ENCODE assay signal across 8 mouse cellular contexts in the genomic region with DNA sequence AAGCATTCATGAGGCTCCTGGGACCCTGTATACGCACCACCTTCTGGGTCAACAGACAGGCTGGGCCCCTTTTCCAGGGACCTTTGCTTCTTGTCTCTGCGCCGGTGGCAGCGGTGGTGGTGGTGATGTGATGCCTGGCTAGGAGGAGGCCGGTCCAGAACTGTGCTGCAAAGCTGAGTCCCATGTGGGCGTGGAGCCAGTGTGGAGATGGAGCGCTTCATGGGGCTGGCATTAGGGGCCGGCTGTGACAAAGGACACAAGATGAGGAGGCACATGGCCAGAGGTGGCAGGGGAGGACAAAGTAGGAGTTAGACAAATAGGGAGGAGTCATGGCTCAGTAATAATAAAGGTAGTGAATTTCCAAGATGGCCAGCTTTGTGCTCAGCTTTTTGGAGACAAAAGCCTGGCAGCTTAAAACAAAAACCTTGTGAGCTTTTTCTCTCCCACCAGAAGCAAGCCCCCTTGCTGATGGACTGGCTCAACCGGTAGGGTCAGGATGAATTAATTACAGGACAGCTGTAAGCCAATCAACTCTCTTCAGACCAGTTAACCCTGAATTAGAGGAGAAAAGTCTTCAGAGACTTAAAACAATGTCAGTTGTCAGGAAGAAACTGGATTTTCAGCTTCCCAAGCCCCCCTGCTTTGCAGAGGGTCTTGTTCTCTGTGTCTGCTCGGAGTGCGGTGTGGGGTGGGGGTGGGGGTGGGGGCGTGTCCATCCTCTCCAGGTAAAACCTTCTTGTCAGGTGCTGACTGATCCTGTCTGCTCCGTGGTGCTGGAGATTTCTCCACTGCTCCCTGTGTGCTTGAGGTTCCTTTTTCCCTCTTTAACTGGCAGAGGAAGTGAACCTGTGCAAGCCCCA.
DNase-seq lines count a peak whose midpoint lies in the region; ATAC-seq and TF ChIP-seq lines count a peak whose summit lies in the region.

No protein-coding gene starts in this region.

- no peak for ATAC-seq in cerebellum, adult (ENCODE audit: insufficient number of reproducible peaks, low FRiP score, low TSS enrichment)
- ATAC-seq in neural tube, embryonic 11.5 days (ENCODE audit: insufficient read depth, low FRiP score, low TSS enrichment): peak; percentile 41; the same call in 1 of the 2 replicates
- ATAC-seq in hindbrain, postnatal 0 days: peak; percentile 46

- H3K4me3 ChIP-seq in neural tube, embryonic 11.5 days (ENCODE audit: low read depth, low read length): no peak overlapping the region
- no peak overlapping the region for H3K4me3 ChIP-seq in hindbrain, postnatal 0 days (ENCODE audit: low read length)

- 35% methylated on average over 13 of the region's 13 CpGs for WGBS in neural tube, embryonic 11.5 days
- WGBS in hindbrain, postnatal 0 days: 25% methylated on average over 13 of the region's 13 CpGs

- H3K36me3 ChIP-seq in neural tube, embryonic 11.5 days (ENCODE audit: control insufficient read depth, insufficient read depth, low read length): no peaks in the 10 kb centered on the region
- peaks cover 17% of the 10 kb centered on the region for H3K36me3 ChIP-seq in hindbrain, postnatal 0 days (ENCODE audit: insufficient read depth, low read length)

- H3K4me1 ChIP-seq in neural tube, embryonic 11.5 days (ENCODE audit: control insufficient read depth, insufficient read depth, low read length): no peaks in the 10 kb centered on the region
- H3K4me1 ChIP-seq in hindbrain, postnatal 0 days (ENCODE audit: insufficient read depth, low read length): no peaks in the 10 kb centered on the region

- H3K9me3 ChIP-seq in neural tube, embryonic 11.5 days (ENCODE audit: control insufficient read depth, low read length): no peaks in the 10 kb centered on the region
- H3K9me3 ChIP-seq in hindbrain, postnatal 0 days (ENCODE audit: low read length): no peaks in the 10 kb centered on the region

- no peak for TF ChIP-seq CTCF in hindbrain, postnatal 0 days (IDR thresholded peaks at IDR 0.05; ENCODE audit: low read depth)

- no peak overlapping the region for H3K27ac ChIP-seq in neural tube, embryonic 11.5 days (ENCODE audit: low read depth, low read length)
- H3K27ac ChIP-seq in hindbrain, postnatal 0 days: peak overlapping the region; percentile 45; the same call in 1 of the 2 replicates

- H3K9ac ChIP-seq in neural tube, embryonic 11.5 days (ENCODE audit: low read length): no peak overlapping the region
- no peak overlapping the region for H3K9ac ChIP-seq in hindbrain, postnatal 0 days (replicated peaks; ENCODE audit: low read length)

- no peak overlapping the region for H3K4me2 ChIP-seq in neural tube, embryonic 11.5 days (ENCODE audit: low read depth)
- no peak overlapping the region for H3K4me2 ChIP-seq in hindbrain, postnatal 0 days (ENCODE audit: low read depth, low read length)

- no peaks in the 10 kb centered on the region for H3K27me3 ChIP-seq in neural tube, embryonic 11.5 days (ENCODE audit: control insufficient read depth, insufficient read depth, low read length)
- no peaks in the 10 kb centered on the region for H3K27me3 ChIP-seq in hindbrain, postnatal 0 days (ENCODE audit: insufficient read depth, low read length)

- DNase-seq in cerebellum, postnatal 14 days: peak; percentile 26 to 48
- no peak for DNase-seq in neural tube, embryonic 11.5 days (ENCODE audit: low spot score)
- no peak for DNase-seq in neural tube, embryonic 10.5 days (ENCODE audit: extremely low spot score, low spot score)
- peak; percentile 34 for DNase-seq in hindbrain, postnatal 0 days (ENCODE audit: low spot score)
- peak; percentile 15 for DNase-seq in retina, embryonic 14.5 days (ENCODE audit: low spot score)
- DNase-seq in layer of hippocampus, postnatal 14 days (ENCODE audit: low spot score in 2 of 2): no peak
- no peak for DNase-seq in gastrocnemius, adult 8-10 months (ENCODE audit: low spot score in 2 of 2)

Comparison
In these comparisons a context has a peak if more than half of its experiments do, and no peak if none do; other contexts are left out.
1. DNase-seq: peak in cerebellum, postnatal 14 days (2 of 2), hindbrain, postnatal 0 days (single experiment) and retina, embryonic 14.5 days (single experiment); none in neural tube, embryonic 11.5 days (single experiment), neural tube, embryonic 10.5 days (single experiment), layer of hippocampus, postnatal 14 days (0 of 2) and gastrocnemius, adult 8-10 months (0 of 2).